Mouse (Mus musculus) liver, adult (tissue): Measurements from ENCODE around the gene Capzb.

ENCODE experiments used
- GATA4 ChIP-seq: IDR thresholded peaks from 2 replicates; pipeline ENCODE4 v1.6.1; 2014; ENCODE audit warnings: mild to moderate bottlenecking, low read length; ENCODE audit not compliant: insufficient replicate concordance

Capzb gene

GRCm38 (mm10) chr4:139256146-139256545, 63.4 kb downstream of the Capzb start:
- TF ChIP-seq GATA4 = no peak

- TF ChIP-seq GATA4 = no peak
These were observed 64.0 kb downstream of the Capzb start for GRCm38 (mm10) chr4:139256708-139257107.

DNA sequence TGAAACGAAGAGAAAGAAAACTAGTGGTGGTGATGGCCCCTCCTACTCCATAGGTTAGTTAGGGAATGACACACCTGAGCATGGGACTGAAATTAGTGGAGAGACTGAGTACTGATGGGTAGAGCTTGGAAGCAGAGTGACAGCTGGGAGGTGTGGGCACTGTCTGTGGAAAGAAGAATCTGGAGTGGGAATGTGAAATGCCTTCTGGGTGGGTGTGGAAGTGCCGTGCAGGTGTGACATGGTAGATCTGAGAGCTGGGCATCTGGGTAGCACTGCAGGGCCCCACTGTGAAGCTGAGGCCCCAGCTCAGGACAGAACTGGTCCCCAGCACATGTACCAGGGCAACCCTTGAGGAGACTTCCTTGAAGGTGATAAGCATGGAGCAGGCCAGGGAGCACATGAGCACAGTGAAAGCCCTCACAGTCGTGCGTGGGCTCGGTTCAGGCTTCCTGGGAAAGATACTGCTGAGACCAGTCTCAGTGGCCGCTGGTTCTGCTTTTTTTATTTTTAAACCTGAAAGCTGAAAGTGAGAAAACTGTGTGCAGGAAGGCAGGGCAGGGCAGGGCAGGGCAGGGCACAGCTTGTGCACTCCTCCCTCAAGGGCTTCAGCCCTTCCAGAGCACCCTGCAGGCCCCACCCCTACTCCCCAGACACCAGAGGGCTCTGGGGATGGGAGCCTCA, 66.1 kb downstream of the Capzb start:
- TF ChIP-seq GATA4 = no peak

DNA sequence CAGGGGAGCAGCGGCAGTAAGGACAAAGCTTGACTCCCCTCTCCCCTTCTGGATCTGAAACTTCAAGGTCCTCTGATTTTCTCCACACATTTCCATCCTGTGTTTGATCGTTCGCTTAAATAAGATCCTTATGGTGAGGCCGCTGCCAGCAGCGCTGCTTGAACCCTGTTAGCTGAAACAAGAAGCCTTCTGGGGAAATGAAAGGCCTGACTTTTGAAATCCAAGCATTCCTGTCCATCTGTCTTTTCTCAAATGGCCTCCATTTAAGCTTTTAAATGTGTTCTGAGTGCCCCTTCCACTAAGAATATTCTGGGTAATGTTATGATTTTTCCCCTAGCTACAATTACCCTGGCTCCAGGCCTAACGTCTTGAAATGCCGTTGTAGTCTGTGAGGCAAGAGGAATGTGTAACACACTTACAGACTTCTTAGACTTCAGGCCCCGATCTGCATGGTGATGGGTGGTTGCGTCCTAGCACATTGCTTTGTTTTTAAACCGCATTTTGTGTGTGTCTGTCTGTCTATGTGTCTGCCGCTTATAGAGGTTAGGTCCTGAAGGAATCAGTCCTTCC, 66.7 kb downstream of the Capzb start:
- no peak for TF ChIP-seq GATA4

DNA sequence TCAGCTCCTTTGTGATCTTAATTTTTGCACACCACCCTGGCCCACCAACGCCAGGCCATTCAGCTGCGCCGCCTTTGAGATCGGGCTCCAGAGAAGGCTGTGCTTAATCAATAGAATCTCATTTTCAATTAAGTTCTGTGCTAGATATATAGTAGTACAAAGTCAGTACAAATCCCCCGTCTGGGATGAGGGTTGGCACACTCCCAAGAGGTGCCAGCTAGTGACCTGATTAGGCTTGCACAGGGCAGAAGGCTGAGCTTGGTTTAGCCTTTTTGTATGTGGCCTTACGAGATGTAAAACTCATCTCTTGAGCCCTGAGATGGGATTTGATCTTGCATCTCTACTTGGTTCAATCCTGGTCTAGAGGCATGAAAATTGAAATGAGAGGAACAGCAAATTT, 70.3 kb downstream of the Capzb start:
- no peak for TF ChIP-seq GATA4

GRCm38 (mm10) chr4:139265783-139266499, 73.2 kb downstream of the Capzb start:
- no peak for TF ChIP-seq GATA4

DNA sequence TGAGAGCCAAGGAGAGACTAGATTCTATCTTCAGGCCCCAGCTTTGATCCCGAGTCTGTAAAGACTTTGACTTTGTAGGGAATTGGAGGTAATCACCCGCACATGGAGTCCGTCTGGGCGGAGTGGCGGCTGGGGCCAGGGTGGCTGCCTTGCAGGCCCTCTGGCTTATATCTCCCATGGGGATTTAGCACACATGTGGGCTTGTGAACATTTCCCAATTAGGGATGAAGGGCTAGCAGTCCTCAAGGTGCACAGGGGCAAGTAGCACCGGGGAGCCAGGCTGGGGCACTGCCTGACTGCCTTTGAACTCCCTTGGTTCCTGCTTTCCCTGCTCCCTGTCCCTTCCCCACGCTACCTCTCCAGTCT, 73.8 kb downstream of the Capzb start:
- TF ChIP-seq GATA4 = no peak

- no peak for TF ChIP-seq GATA4
These were observed 74.6 kb downstream of the Capzb start for GRCm38 (mm10) chr4:139267335-139267734.

DNA sequence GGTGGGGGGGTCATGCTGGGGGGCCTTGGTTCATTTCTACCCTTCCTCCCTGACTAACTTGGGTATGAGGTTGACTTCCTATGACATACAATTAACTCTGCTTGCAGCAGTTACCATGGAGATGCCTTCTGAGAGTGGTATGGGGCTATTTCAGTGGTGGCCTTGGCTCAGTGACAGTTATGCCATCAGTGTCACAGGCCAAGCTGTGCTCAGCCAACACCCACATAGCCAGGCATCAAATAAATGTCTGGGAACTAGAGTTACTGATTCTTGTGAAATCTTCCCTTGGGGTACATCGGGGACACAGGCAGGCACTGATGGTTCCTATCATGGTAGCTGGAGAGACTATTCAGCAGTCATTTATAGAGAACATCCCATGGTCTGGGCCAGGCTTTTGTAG, 75.5 kb downstream of the Capzb start:
- no peak for TF ChIP-seq GATA4

DNA sequence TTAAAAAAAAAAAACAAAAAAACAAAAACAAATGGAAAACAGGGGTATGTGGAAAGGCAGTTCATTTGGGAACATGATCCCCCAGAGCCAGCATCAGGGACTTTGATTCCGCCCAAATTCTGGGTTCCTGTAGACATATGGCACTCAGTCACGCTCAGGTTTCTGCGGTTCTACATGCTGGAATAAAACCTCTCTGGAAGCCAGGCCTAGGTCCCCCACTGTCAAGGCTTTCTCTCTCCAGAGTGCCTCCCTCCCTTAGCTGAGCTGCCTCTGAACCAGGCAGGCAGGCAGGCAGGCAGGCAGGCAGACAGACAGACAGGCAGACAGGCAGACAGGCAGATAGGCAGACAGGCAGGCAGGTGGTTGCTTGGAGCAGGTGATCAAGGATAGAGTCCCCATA, 77.5 kb downstream of the Capzb start:
- no peak for TF ChIP-seq GATA4

DNA sequence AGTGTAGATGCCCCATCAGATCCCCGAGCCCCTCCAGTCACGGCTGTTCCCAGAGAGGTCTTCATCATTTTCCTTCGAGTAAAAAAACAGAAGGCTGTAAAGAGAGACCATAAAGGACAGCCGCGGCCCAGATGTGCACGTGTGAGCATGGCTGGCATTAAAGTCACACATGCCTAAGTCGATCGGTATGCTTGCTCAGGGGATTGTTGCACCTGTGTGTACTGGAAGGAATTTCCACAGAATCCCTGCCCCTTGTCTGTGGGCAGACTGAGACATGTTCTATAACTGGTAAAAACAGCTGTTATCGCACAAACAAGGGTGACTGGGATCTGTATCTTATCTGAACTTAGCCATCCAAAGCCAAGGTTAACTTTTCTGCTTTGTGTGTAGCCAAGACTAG, 78.9 kb downstream of the Capzb start:
- no peak for TF ChIP-seq GATA4

- TF ChIP-seq GATA4 = no peak
These were observed 80.4 kb downstream of the Capzb start for GRCm38 (mm10) chr4:139272951-139273680.

DNA sequence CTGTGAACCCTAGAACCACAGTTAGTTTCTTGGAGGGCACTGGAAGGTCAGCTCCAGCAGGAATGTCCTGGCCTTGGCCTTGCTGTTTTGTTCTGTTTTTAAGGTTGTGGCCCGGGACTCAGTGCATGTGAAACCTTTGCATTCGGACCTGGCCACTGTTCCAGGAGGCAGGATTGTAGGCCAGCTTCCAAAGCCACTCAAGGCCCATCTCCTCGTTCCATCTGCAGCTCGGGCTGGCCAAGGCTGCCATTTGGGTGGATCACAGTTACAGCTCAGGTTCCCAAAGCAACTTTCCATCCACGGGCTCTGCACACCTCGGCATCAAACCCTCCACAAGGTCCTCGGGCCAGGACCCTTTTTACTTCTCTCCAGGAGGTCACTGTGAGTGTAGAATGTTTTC, 81.9 kb downstream of the Capzb start:
- TF ChIP-seq GATA4 = no peak

DNA sequence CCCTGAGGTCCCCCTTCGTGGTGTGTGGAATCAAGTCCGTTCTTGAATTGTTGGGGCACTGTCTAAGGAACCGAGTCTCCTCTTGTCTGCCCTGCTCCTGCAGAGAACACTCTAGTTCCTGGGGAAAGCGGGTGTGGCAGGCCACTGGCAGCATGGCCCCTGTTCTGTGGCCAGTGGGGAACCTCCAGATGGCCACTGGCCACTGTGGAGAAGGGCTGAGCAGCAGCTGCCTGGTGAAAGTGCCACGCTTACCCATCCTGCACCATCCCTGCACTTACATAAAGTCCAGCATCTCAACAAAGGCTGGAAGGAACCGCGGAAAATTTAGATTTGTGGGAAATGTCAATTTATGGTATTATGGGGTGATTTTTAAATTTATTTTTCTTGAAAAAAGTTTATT, 83.7 kb downstream of the Capzb start:
- no peak for TF ChIP-seq GATA4

- TF ChIP-seq GATA4 = no peak
These were observed 87.8 kb downstream of the Capzb start for GRCm38 (mm10) chr4:139280530-139280929.
